Mouse (Mus musculus): Measurements from ENCODE around the gene Rtraf. TPM values are rescaled to one million over a fixed set of nuclear protein-coding genes. Genes with fewer than 3 reads are reported as not detected.
"Not testable (repeated sequence)": the region's sequence is repeated elsewhere in the genome, so short reads cannot be mapped to it uniquely, and the experiment has no call there.

Gene Rtraf
- total RNA-seq (2015) (165 and 167 TPM in 2 replicates), total RNA-seq (2017) (141 and 161 TPM in 2 replicates)

DNA sequence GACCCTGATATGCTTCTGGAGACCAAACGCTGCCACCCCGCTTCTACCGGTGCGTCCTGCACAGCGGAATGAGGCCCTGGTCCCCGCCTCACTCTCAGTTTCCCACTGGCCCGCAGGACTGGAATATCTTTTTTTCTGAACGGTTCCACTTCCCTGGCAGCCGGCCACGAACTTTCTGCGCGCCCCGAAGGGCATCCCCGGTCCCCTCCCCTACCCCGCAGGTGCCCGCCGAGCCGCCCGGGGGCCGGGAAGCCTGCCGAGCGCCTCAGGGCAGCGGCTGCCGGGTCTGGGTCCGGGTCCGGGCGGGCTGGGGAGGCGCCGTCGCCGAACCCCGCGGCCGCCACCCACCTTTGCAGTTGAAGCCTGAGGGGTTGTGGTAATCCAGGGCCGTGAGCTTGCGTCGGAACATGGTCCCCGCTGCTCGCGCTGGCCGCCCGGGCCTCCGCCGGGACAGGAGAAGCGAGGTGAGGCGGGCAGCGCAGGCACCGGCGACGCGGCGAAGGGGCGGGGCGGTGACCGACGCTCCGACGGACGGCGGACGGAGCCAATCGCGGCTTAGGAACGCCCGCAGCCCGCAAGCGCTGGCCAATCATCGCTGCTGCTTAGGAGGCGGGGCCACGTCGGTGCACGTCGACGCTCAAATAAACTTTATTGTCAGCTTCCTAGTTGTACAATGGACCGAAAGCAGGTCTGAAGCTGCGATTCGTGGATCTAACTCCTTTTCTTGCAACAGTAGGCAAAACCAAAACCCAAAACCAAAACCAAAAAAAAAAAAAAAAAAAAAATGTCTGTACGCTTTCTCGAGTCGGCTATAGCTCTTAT is at the start of gene Rtraf:
Gene Rtraf (minus strand): TSS at position 504 of the 822 bp plus-strand sequence.
- peak; percentile 100 for ATAC-seq (replicated peaks; ENCODE audit: poor library complexity)

DNA sequence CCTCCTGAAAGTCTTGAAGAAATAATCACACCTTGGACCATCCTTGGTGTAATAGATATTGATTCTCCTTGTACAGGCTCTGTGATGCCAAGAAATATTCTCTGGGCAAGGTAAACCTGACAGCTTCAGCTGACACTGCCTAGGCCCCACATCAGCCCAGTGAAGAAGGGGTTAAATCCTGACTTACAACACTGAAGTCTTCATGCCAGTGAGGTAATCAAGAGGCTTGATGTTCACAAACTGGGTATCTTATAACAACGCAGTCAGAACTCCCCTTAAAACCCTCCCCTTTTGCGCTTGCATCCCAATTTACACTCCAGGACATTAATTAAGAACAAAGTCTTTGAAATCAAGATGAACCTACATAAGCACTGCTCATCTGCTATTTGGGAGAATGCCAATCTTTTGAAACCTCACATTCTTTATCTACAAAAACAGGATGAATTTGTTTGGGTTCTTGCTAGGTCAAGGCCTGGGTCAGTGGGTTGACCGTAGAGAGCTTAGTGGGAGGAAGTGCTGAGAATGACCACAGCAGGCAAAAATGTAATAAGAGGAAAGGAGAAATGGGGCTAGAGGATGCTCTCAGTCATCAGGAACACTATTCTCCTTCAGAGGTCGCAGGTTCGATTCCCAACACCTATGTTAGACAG is 43.8 kb upstream of the Rtraf start:
- ATAC-seq (replicated peaks; ENCODE audit: poor library complexity) = no peak

DNA sequence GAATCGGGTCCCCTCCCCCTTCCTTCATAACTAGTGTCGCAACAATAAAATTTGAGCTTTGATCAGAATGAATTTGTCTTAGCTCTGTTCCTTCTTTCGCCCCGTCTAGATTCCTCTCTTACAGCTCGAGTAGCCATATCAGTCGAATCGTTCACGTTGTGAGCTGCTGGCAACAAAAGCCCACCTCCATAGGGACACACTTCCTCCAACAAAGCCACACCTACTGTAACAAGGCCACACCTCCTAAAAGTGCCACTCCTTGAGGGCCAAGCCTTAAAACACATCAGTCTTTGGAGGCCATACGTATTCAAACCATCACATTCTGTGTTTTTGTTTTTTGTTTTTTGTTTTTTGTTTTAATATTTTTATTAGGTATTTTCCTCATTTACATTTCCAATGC is 41.5 kb upstream of the Rtraf start:
- not testable (repeated sequence) for ATAC-seq (replicated peaks; ENCODE audit: poor library complexity)

DNA sequence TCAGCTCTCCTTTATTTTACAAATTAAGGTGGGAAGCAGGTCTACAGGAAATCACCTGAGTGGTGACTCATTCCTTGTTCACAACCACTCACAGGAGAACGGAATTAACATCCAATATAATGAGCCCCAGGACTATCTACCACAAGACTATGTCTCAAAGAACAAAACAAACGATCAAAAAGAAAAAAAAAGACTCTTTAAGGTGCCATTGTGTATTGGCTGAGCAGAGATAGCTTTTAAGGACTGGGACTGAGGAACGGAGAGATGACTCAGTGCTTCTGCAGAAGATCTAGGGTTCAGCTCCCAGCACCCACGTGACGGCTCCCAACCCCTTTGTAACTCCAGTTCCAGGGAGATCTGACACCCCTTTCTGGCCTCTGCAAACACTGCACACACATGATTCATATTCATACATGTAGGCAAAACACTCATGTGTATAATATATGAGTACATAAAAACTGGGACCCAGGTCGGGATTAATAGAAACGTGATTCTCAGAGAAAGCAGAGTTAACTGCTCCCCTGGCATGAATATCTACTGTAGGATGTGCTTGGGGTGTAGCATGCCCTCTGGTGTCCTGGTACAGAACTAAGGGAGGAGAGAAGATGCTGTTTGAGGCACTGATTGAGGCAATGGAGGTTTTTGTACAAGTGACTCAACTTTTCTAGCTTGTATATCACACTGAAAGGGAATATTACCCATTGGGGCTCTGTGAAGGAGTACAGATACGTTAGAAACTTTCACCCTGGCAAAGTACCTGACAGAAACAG is 37.9 kb upstream of the Rtraf start:
- no peak for ATAC-seq (replicated peaks; ENCODE audit: poor library complexity)

DNA sequence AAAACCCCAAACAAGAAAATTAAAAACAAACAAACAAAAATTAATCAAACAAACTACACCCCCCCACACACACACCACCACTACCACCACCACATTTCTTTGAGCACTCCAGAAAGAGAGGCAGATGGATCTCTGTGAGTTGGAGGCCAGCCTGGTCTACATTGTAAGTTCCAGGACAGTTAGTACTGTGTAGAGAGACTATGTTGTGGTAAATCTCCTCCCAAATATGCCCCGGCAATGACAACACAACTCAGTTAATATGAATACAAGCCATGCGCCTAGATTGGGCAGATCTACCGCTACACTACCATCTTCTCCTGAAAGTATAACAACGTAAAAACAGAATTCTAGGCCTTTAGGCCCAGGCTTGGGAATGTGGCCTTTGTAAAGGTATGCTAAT is 36.7 kb upstream of the Rtraf start:
- ATAC-seq (replicated peaks; ENCODE audit: poor library complexity) = no peak

DNA sequence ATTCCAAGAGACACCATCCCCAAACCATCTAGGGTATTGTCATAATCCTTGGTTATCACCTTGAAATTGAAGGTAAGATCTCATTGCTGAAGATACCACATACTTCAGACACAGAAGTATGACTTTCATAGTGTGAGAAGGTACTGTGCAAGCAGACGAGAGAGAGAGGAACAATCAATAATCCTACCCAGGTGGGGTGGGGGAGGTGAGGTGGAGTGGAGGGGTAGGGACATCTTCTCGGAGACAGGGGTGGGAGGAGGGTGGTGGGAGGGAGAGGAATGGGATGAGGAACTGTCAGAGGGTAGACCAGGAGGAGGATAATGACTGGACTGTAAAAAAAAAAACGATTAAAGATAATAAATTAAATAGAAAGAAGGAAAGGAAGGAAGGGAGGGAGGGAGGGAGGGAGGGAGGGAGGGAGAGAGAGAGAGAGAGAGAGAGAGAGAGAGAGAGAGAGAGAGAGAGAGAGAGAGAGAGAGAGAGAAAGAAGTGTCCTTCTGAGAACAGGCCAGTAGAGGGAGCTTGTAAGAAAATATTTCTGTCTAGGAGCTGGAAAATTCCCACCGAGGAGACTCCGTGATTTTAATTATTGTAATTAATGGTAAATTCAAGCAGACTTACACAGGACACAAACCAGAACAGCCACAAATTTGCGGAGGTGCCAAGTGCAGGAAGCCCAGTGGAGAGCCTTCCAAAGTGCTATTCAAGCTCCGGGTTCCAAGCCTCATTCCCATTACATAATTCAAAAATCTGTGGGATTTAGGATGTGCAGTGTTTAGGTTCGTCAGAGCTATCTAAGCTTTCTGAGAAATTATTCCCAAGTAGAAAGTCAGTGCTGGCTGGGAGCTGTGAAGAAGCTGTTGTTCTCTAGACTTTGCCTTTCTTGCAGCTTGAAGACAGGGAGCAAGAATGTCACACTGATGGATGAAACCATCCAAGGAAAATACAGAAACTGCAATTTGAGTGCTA is 35.5 kb upstream of the Rtraf start:
- no peak for ATAC-seq (replicated peaks; ENCODE audit: poor library complexity)

DNA sequence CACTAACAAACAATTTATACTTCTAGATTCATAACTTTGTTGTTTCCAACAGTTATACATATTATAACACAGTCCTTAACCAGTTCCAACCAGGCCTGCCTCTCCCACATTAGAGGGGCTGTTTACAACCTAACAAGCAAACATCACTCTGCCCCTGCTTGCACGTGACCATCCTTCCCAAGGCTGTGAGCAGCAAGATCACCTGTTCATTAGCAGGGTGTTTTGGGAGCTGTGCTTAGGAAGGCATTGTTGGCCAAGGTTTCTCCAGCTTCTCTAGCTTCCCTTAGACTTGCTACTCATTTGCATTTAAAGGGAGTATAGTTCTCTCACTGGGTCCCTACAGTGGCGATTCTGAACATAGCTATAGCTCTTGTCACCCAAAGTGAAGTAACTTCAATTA is 34.7 kb upstream of the Rtraf start:
- ATAC-seq (replicated peaks; ENCODE audit: poor library complexity) = no peak

DNA sequence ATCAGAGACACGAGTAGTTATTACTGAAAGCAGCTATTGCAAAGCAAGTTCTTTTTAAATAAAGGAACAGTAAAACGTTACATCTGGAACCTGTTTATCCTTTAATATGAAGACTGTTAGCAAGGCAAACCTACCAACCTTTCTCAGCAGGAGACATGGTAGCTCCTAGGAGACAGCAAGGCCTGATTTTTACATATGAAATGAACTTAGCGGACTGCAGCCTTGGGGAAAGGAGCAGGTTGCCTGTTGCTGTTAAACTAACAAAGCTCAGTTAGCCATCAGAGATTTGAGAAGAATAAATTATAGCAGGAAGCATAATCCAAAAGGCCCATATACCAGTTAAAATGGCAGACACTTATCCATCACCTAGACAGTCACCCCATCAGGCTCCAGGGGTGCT is 29.8 kb upstream of the Rtraf start:
- ATAC-seq (replicated peaks; ENCODE audit: poor library complexity) = no peak

DNA sequence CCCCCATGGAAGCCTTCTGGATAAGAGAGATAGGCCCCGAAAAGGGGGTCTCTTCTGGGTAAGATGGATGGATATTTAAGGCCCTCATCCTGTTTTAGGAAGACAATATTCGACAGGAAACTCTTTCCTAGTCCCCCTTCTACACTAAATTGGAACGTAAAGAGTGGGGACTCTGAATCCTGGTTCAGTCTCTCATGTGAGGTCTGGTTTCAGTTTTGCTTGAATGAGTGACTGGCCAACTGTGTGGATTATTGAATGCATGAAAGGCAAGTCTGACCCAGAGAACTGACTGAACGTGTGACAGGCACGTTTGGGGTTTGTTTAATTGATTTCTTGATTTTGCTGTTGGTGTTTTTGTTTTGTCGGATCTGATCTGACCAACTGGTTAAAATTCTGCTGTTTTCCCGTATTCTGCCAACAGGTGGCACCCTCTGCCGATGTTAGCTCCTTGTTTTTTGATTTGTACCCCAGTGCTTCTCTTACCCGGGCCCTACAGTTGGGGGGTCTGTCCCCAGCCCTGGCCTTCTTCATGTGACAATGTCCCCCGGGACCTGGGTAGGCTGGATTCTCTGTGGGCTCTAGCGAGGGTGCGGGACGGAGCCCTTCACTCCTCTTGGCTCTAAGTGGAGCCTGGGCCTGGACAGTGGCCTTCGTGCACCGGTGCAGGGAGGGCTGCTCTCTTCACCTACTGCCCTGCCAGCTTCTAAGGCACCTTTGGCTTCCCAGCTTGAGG is 16.1 kb upstream of the Rtraf start:
- ATAC-seq (replicated peaks; ENCODE audit: poor library complexity) = peak; percentile 91

DNA sequence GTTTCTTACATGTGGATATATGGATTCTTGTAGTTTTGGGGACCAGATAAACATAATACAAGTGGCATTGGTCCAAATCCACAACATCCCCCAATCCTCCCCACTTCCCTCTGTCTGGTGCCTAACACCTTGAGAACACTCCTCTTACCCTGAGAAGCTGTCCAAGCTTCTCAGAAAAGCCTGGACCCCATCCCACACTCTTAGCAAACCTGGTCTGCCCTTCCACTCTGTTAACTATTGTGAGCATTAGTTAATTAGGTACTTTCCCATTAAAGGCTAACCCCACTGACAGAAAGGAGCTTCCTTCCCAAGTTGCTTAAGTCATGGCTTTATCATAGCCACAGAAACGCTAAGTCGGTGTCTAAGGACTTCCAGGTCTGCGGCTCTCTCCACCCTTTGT is 12.7 kb upstream of the Rtraf start:
- no peak for ATAC-seq (replicated peaks; ENCODE audit: poor library complexity)

DNA sequence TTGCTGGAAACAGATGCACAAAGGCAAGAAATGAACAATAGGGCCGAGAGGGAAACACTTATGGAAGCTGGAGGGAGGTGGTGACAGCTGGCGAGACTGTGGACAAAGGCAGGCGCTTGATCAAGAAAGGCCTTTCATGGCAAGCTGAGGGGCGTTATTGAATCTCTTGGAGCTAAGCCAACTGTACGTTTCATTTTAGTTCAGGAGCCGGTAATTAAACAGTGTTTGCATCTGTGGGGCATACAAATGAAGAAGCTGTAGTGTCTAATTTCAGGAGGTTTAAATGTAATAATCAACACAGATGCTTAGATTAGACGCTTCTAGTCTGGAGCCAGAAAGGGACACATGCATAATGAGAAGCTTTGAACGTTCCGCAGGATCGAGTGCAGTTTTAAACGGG is 1.9 kb upstream of the Rtraf start:
- ATAC-seq (replicated peaks; ENCODE audit: poor library complexity) = no peak

DNA sequence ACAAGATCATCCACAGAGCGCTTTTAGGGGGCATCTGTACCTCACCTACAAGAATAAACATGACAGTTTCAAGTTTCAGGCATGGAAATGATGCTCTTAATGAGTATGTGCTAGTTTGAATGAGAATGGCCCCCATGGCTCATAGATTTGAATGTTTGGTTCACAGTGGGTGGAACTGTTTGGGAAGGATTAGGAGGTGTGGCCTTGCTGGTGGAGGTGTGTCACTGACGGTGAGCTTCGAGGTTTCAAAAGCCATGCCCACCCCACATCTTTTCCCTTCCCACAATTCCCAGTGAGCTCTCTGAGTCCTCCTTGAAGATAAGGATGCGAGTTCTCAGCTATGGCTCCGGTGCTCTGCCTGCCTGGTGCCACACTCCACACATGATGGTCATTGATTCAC is 1.9 kb downstream of the Rtraf start:
- no peak for ATAC-seq (replicated peaks; ENCODE audit: poor library complexity)

DNA sequence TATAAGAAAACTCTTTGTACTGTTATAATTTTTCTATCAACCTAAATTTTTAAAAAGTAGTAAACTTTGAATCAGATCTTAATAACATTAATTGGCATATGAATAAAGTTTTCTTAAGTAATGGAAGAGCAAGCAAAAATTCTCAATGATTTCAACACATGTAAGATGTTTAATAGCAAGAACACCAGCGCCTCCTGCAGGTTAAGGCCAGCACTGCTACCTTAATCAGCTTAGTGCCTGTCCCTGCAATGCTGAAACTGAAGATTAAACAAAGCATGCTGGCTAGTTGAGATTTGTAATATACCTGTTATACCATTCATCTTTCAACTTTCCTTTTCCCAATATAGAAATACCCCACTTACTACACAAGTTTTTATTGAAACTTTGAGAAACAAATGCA is 5.7 kb downstream of the Rtraf start:
- peak; percentile 97 for ATAC-seq (replicated peaks; ENCODE audit: poor library complexity)

DNA sequence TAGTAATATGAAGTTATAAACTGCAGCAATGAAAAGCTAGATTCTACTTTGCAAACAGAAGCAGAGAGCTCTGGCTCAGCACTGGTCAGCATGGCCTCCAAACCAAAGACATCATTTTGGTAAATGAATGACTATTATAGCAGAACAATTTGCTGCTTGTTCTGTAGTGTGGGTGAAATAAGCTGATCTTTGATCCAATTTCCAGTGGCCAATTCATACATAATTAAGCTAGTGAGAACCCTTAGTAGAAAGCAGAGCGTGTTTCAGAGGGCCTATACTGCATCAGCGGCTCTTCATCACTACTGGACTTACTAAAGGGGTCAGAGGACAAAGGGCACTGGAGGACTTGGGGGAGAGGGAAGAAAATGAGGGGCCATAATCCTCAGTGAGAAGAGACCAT is 10.6 kb downstream of the Rtraf start:
- no peak for ATAC-seq (replicated peaks; ENCODE audit: poor library complexity)

DNA sequence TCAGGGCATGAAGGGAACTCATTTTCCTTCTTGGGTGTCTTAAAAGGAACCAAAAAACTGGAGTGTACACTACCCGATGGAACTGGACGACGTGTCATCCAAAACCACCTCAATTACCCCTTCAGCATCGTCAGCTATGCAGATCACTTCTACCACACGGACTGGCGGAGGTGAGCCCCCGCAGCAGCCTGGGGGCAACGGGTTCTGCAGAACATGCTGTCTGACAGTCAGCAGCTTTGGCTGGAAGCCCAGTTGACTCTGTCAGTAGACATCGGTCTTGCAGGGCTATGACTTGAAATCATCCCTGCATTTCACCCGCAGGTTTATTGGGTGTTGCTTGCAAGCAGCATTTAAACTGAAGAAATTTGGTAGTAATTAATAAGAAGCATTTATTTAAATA is 13.7 kb downstream of the Rtraf start:
- no peak for ATAC-seq (replicated peaks; ENCODE audit: poor library complexity)

DNA sequence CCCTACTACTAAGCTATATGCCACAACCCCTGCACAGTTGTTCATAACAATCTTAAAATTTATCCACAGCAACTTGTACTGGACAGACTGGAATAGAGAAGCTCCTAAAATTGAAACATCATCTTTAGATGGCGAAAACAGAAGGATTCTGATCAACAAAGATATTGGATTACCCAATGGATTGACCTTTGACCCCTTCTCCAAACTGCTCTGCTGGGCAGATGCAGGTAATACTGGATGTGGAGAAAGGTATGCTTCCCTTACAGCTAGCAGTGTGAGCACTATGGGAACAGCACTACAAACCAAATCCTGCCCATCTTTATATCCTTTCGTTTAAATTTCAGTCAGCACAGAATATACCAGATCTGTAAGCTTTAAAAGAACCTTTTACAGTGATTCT is 15.8 kb downstream of the Rtraf start:
- no peak for ATAC-seq (replicated peaks; ENCODE audit: poor library complexity)

DNA sequence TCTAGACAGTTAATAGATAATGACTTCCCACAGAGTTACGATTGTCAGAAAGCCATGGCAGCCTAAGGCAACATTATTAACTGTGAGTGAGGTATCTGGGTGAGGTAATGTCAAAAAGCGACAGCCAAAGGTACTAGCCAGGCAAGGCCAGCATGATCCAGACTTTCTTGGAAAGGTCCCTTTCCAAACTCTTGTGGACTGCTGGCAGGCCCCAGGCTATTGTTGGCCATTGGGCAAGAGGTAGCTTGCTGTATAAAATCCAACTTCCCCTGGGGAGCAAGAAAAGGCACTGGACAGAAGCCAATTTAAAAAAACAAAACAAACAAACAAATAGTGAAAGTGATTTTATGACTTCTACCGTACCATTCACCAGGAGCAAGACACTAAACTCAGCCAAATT is 16.3 kb downstream of the Rtraf start:
- no peak for ATAC-seq (replicated peaks; ENCODE audit: poor library complexity)

DNA sequence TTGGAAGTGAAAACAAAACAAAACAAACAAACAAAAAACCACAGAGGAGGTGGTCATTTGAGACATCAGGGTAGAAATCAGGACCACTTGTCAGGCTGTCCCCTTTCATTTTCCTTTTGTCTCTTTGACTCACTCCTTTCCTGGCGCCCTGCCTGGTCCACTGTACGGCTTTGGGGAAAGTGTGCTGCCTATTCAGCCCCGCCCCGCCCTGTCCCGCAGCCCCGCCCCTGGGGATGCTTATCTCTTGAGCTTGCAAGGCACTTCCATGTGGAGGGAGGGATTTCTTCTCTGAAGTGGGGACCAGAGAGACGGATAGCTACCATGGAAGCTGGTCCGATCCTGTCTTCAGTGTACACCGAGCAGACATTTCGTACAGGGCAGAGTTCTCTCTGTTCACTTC is 20.0 kb downstream of the Rtraf start:
- ATAC-seq (replicated peaks; ENCODE audit: poor library complexity) = peak; percentile 71

DNA sequence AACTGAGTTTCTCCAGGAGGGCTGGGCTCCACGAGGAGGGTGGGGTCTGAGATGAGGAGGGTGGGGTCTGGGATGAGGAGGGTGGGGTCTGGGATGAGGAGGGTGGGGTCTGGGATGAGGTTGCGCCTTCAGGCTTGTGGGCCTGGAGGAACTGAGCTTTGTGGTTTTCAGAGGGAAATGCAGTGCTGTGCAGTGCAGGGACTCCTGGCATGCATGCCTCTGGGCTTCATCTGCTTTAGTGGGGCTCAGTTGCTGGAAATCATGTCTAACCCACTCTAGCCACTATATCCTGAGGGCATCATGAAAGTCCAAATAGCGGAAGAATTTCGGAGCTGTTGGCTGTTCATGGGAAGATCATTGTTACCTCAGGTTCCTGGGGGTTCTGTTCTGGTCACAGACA is 20.4 kb downstream of the Rtraf start:
- peak; percentile 38 for ATAC-seq (replicated peaks; ENCODE audit: poor library complexity)
